Mouse (Mus musculus) MEL (cell line): ENCODE results near the gene Lonrf2.

Experiments
- BHLHE40 ChIP-seq: IDR thresholded peaks from 2 replicates; pipeline ENCODE4 v1.6.1; 2012; ENCODE audit warnings: low read depth, mild to moderate bottlenecking, inconsistent platforms, low read length, improper control_type of control experiment, borderline replicate concordance
- CTCF ChIP-seq, 3 experiments: IDR thresholded peaks in 2 of 3; conservative IDR thresholded peaks in 1 of 3; 2 replicates each; pipeline ENCODE4 v1.5.1; 2011 to 2012; ENCODE audit warnings: low read length in 3 of 3, low read depth in 2 of 3, mild to moderate bottlenecking in 2 of 3, improper control_type of control experiment in 1 of 3, inconsistent platforms in 1 of 3, mixed read lengths in 1 of 3, moderate library complexity in 1 of 3; ENCODE audit not compliant: control insufficient read depth in 1 of 3, insufficient read depth in 1 of 3, poor library complexity in 1 of 3, severe bottlenecking in 1 of 3
- MYC ChIP-seq: IDR thresholded peaks from 2 replicates; pipeline ENCODE4 v1.6.1; 2011; ENCODE audit warnings: low read depth, mild to moderate bottlenecking, low read length, improper control_type of control experiment, moderate library complexity
- POLR2AphosphoS5 ChIP-seq: IDR thresholded peaks from 2 replicates; pipeline ENCODE4 v1.6.1; 2012; ENCODE audit warnings: low read depth, borderline replicate concordance, mild to moderate bottlenecking, inconsistent platforms, low read length, moderate library complexity, mixed read lengths

- TF ChIP-seq MYC: no peak
- no peak for TF ChIP-seq CTCF (IDR thresholded peaks at IDR 0.05 in 2 of 3, conservative IDR thresholded peaks at IDR 0.05 in 1 of 3; ENCODE audit: control insufficient read depth in 1 of 3, insufficient read depth in 1 of 3, low read depth in 2 of 3, low read length in 3 of 3, poor library complexity in 1 of 3, severe bottlenecking in 1 of 3)
- no peak for TF ChIP-seq POLR2AphosphoS5
- no peak for TF ChIP-seq BHLHE40
These were observed 40.3 kb upstream of the Lonrf2 start for GRCm38 (mm10) chr1:38876671-38877382.
